Mouse (Mus musculus): ENCODE data around the gene Rdh16.
"Not testable (repeated sequence)": the region's sequence is repeated elsewhere in the genome, so short reads cannot be mapped to it uniquely, and the experiment has no call there.

DNA sequence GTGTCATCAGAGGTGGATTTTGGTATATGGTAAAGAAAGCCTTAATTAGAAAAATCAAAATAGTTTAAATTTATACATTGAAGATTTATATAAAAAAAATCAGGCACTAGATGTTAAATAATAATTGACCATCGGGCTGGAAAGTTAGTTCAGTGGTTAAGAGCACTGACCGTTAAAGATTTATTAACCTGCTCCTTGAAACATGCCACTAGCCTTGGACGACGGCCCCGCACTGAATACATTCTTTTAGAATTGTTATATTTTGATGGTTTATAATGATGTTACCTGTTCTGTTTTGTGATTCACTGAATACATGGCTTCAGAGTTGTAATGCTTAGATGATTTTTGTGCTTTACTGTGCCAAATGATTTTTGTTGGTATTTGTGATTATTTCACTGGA is 45.0 kb downstream of the Rdh16 start:
- not testable (repeated sequence) for TF ChIP-seq CTCF (IDR thresholded peaks at IDR 0.05; ENCODE audit: control insufficient read depth, insufficient read depth, insufficient read length); MAX (IDR thresholded peaks at IDR 0.05); MYOG (IDR thresholded peaks at IDR 0.05; ENCODE audit: control insufficient read depth, extremely low read depth, insufficient read length); MYOD1 (IDR thresholded peaks at IDR 0.05; ENCODE audit: control insufficient read depth, insufficient read length, low read depth); FOSL1 (IDR thresholded peaks at IDR 0.05; ENCODE audit: insufficient read depth, low read length, poor library complexity, severe bottlenecking); USF1 (IDR thresholded peaks at IDR 0.05; ENCODE audit: low read depth)
